Mouse (Mus musculus): ENCODE results near the gene Ces1h. TPM values are rescaled to one million over a fixed set of nuclear protein-coding genes. Genes with fewer than 3 reads are reported as not detected.

The Ces1h gene
- total and polyA plus RNA-seq, 3 experiments: not detected

- 21% methylated on average over 2 of the region's 2 CpGs for WGBS
- TF ChIP-seq EP300 (IDR thresholded peaks at IDR 0.05; ENCODE audit: insufficient read depth, low read depth, low read length) (no peak), POLR2A (IDR thresholded peaks at IDR 0.05; ENCODE audit: insufficient read depth, low read depth, low read length) (no peak), CTCF (IDR thresholded peaks at IDR 0.05) (no peak)
- no peaks in the 10 kb centered on the region for H3K4me1 ChIP-seq (ENCODE audit: control insufficient read depth, insufficient read depth, low read length)
- no peak for DNase-seq
- H3K9ac ChIP-seq (ENCODE audit: low read depth, low read length): no peak overlapping the region
- no peaks in the 10 kb centered on the region for H3K79me2 ChIP-seq (replicated peaks; ENCODE audit: control insufficient read depth, insufficient read depth, low read length)
- intact Hi-C loops (cut with DNase I): no loop called here
- H3K27me3 ChIP-seq (ENCODE audit: control insufficient read depth, insufficient read depth, low read length): no peaks in the 10 kb centered on the region
- no peak overlapping the region for H3K4me3 ChIP-seq
- no peak overlapping the region for H3K27ac ChIP-seq
- no peaks in the 10 kb centered on the region for H3K36me3 ChIP-seq (ENCODE audit: control insufficient read depth, insufficient read depth, low read length)
Observed at GRCm38 (mm10) chr8:93369481-93369880, 10.0 kb downstream of the Ces1h start.

GRCm38 (mm10) chr8:93360113-93360512 lies 19.4 kb downstream of the Ces1h start:
- Histone ChIP-seq H3K79me2 (replicated peaks; ENCODE audit: control insufficient read depth, insufficient read depth, low read length) (no peaks in the 10 kb centered on the region), H3K27me3 (ENCODE audit: control insufficient read depth, insufficient read depth, low read length) (no peaks in the 10 kb centered on the region), H3K4me1 (ENCODE audit: control insufficient read depth, insufficient read depth, low read length) (no peaks in the 10 kb centered on the region), H3K27ac (no peak overlapping the region), H3K36me3 (ENCODE audit: control insufficient read depth, insufficient read depth, low read length) (no peaks in the 10 kb centered on the region), H3K4me3 (no peak overlapping the region), H3K9ac (ENCODE audit: low read depth, low read length) (no peak overlapping the region)
- TF ChIP-seq EP300 (IDR thresholded peaks at IDR 0.05; ENCODE audit: insufficient read depth, low read depth, low read length): no peak
- TF ChIP-seq CTCF (IDR thresholded peaks at IDR 0.05): no peak
- no peak for TF ChIP-seq POLR2A (IDR thresholded peaks at IDR 0.05; ENCODE audit: insufficient read depth, low read depth, low read length)
- intact Hi-C loops (cut with DNase I): no loop called here
- DNase-seq: no peak

- Histone ChIP-seq H3K27ac (no peak overlapping the region), H3K27me3 (ENCODE audit: control insufficient read depth, insufficient read depth, low read length) (no peaks in the 10 kb centered on the region), H3K79me2 (replicated peaks; ENCODE audit: control insufficient read depth, insufficient read depth, low read length) (no peaks in the 10 kb centered on the region), H3K4me3 (no peak overlapping the region), H3K9ac (ENCODE audit: low read depth, low read length) (no peak overlapping the region), H3K36me3 (ENCODE audit: control insufficient read depth, insufficient read depth, low read length) (no peaks in the 10 kb centered on the region), H3K4me1 (ENCODE audit: control insufficient read depth, insufficient read depth, low read length) (no peaks in the 10 kb centered on the region)
- TF ChIP-seq CTCF (IDR thresholded peaks at IDR 0.05): no peak
- no peak for TF ChIP-seq EP300 (IDR thresholded peaks at IDR 0.05; ENCODE audit: insufficient read depth, low read depth, low read length)
- no peak for TF ChIP-seq POLR2A (IDR thresholded peaks at IDR 0.05; ENCODE audit: insufficient read depth, low read depth, low read length)
- 81% methylated on average over 2 of the region's 2 CpGs for WGBS
- intact Hi-C loops (cut with DNase I): no loop called here
- DNase-seq: no peak
Observed at GRCm38 (mm10) chr8:93339531-93339930, 40.0 kb downstream of the Ces1h start.

GRCm38 (mm10) chr8:93337207-93337606 lies 42.3 kb downstream of the Ces1h start, which contains the start of gene Ces1g:
Gene Ces1g, minus strand, starts transcription at chr8:93337308.
- 54% methylated on average over 3 of the region's 3 CpGs for WGBS
- no peaks in the 10 kb centered on the region for H3K27me3 ChIP-seq (ENCODE audit: control insufficient read depth, insufficient read depth, low read length)
- intact Hi-C loops (cut with DNase I): no loop called here
- H3K27ac ChIP-seq: no peak within 1 kb of the TSS
- no peaks in the 10 kb centered on the region for H3K79me2 ChIP-seq (replicated peaks; ENCODE audit: control insufficient read depth, insufficient read depth, low read length)
- TF ChIP-seq CTCF (IDR thresholded peaks at IDR 0.05) (no peak), POLR2A (IDR thresholded peaks at IDR 0.05; ENCODE audit: insufficient read depth, low read depth, low read length) (no peak), EP300 (IDR thresholded peaks at IDR 0.05; ENCODE audit: insufficient read depth, low read depth, low read length) (no peak)
- H3K36me3 ChIP-seq (ENCODE audit: control insufficient read depth, insufficient read depth, low read length): no peaks in the 10 kb centered on the region
- no peak for DNase-seq
- no peak within 1 kb of the TSS for H3K4me3 ChIP-seq
- H3K9ac ChIP-seq (ENCODE audit: low read depth, low read length): no peak within 1 kb of the TSS
- peaks cover under 1% of the 10 kb centered on the region; the same call in 1 of the 2 replicates for H3K4me1 ChIP-seq (ENCODE audit: control insufficient read depth, insufficient read depth, low read length)

GRCm38 (mm10) chr8:93332703-93333102 lies 46.8 kb downstream of the Ces1h start:
- no peak for DNase-seq
- Histone ChIP-seq H3K4me1 (ENCODE audit: control insufficient read depth, insufficient read depth, low read length) (peaks cover 1% of the 10 kb centered on the region; the same call in 1 of the 2 replicates), H3K9ac (ENCODE audit: low read depth, low read length) (no peak overlapping the region), H3K27ac (no peak overlapping the region), H3K79me2 (replicated peaks; ENCODE audit: control insufficient read depth, insufficient read depth, low read length) (no peaks in the 10 kb centered on the region), H3K36me3 (ENCODE audit: control insufficient read depth, insufficient read depth, low read length) (no peaks in the 10 kb centered on the region), H3K4me3 (no peak overlapping the region), H3K27me3 (ENCODE audit: control insufficient read depth, insufficient read depth, low read length) (no peaks in the 10 kb centered on the region)
- TF ChIP-seq POLR2A (IDR thresholded peaks at IDR 0.05; ENCODE audit: insufficient read depth, low read depth, low read length) (no peak), CTCF (IDR thresholded peaks at IDR 0.05) (no peak), EP300 (IDR thresholded peaks at IDR 0.05; ENCODE audit: insufficient read depth, low read depth, low read length) (no peak)
- intact Hi-C loops (cut with DNase I): no loop called here
- 84% methylated on average over 1 of the region's 1 CpGs for WGBS

GRCm38 (mm10) chr8:93331151-93331550 lies 48.4 kb downstream of the Ces1h start:
- Histone ChIP-seq H3K4me1 (ENCODE audit: control insufficient read depth, insufficient read depth, low read length) (peaks cover 1% of the 10 kb centered on the region; the same call in 1 of the 2 replicates), H3K4me3 (no peak overlapping the region), H3K36me3 (ENCODE audit: control insufficient read depth, insufficient read depth, low read length) (no peaks in the 10 kb centered on the region), H3K9ac (ENCODE audit: low read depth, low read length) (no peak overlapping the region), H3K27me3 (ENCODE audit: control insufficient read depth, insufficient read depth, low read length) (no peaks in the 10 kb centered on the region), H3K27ac (no peak overlapping the region), H3K79me2 (replicated peaks; ENCODE audit: control insufficient read depth, insufficient read depth, low read length) (no peaks in the 10 kb centered on the region)
- TF ChIP-seq EP300 (IDR thresholded peaks at IDR 0.05; ENCODE audit: insufficient read depth, low read depth, low read length): no peak
- no peak for TF ChIP-seq CTCF (IDR thresholded peaks at IDR 0.05)
- no peak for TF ChIP-seq POLR2A (IDR thresholded peaks at IDR 0.05; ENCODE audit: insufficient read depth, low read depth, low read length)
- intact Hi-C loops (cut with DNase I): no loop called here
- WGBS: 89% methylated on average over 2 of the region's 2 CpGs
- DNase-seq: no peak
